Mouse (Mus musculus) mature B cell (primary cell): ENCODE data around the gene Morc2a.
"Not testable (repeated sequence)": the region's sequence is repeated elsewhere in the genome, so short reads cannot be mapped to it uniquely, and the experiment has no call there.

Source experiments
- in situ Hi-C: fragments of 300-500 bp; cut with MboI; formaldehyde crosslinking; loops from 2 replicates; pipeline ENCODE4 v1.14.3; 2019

The Morc2a gene

DNA sequence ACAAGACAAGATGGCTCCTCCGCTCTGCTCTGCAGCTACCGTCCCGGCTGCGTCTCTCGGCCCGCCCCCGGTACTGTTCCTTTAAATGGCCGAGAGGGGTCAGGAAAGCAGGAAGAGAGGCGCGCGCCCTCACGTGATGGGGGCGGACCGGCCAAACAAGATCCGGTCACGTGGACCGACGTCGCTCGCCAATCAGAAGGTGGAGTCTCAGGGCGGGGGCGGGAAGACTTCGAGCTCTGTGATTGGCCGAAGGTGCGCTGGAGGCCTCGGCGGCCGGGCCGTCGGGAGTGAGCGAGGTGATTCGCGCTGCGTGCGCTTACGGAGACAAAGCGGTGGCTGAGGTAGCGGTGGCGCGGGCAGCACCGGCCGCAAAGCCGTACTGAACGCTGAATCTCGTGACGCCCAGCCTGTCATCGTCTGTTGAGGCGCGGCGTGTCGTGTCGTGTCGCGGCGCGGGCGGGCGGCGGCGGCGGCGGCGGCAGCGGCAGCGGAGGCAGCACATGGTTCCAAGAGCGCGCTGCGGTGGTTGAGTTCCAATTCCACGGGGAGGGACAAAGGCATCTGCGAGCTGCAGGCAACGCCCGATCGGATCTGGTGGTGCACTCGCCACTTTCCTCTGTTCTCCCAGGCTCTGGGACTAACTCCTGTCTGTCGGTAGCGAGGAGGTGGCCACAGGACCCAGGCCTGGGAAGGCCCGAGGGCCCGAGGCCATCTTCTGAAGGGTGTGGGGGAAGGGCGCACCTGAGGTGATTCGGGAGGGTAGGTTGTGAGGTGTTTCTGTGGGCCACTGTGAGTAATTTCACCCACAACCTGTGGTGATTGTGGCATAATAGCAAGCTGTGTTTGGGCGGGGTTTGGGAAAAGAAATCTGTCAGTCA lies at the start of gene Morc2a:
TSS of gene Morc2a (plus strand) at position 228 of the 878 bp plus-strand sequence.
- in situ Hi-C loops = no loop called here

DNA sequence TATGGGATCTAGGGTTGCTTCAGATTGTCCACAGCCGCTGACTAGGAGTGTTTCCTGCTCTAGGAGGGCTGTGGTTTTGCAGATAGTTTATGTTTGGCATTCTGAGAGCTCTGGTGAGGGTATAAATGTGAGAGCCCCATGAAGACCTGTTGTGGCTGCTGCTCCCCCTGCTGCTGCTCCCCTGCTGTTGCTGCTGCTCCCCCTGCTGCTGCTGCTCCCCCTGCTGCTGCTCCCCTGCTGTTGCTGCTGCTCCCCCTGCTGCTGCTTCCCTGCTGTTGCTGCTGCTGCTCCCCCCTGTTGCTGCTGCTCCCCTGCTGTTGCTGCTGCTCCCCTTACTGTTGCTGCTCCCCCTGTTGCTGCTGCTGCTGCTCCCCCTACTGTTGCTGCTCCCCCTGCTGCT lies 47.0 kb upstream of the Morc2a start:
- in situ Hi-C loops = not testable (repeated sequence)

DNA sequence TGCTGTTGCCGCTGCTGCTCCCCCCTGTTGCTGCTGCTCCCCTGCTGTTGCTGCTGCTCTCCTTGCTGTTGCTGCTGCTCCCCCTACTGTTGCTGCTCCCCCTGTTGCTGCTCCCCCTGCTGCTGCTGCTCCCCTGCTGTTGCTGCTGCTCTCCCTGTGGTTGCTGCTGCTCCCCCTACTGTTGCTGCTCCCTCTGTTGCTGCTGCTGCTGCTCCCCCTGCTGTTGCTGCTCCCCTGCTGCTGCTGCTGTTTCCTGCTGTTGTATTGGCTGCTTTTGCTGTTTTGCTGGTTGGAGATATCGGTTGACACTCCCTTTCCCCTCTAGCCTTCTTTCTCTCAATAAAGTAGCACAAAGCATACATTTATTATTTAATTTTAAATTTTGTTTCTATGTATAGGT lies 46.3 kb upstream of the Morc2a start:
- in situ Hi-C loops = not testable (repeated sequence)

DNA sequence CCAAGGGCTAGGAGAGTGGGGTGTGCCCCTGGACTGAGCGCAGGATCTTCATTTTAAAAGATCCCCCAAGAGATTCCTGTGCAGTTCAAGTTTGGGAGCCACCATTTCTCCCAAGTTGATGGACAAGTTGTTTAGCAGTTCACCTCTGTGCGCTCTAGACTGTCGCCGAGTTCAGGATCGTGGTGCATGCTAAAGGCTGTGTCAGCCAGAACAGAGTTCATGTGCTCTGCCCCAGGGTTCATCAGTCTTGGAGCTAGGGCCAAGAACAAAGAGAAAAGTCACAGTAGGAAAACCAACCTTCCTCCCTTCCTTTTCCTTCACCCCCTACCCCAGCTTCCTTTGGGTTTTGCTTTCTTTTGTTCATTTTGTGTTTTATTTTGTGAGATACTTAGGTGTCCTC lies 42.5 kb upstream of the Morc2a start:
- in situ Hi-C loops = no loop called here

DNA sequence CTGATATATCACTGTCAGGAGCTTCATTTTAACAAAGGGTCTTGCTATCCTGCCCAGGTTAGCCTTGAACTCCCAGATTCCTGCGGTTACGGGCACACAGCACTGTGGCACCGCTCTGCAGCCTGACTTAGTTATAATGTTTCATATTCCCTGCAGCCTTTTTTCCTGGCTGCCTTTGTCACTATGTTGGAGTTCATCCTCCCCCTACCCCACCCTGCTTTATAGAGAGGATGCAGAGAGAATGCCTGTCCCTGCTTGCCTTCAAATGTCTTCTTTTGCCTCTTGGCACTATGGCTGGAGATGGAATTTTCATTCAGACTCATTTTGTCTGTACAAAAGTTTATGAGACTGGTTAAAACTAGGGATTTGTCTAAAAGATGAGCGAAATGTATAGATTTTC lies 33.4 kb upstream of the Morc2a start:
- in situ Hi-C loops = no loop called here

DNA sequence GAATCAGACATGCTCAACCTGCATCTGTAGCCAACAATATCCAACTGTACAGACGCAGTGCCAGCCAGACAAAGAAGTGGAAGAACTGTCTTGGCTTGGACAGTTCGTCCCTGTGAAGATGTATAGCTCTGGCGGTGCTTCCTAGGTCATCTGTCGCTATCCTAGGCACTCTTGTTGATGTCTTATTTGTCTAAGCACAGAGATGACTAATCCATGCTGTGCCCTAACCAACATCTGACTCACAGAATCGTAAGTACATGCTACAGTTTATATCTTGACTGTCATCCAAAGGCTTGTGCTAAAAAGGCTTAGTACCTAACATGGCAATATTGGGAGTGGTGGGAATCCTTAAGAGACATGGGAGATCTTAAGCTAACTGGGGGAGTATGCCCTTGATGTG lies 26.2 kb upstream of the Morc2a start:
- in situ Hi-C loops = no loop called here

DNA sequence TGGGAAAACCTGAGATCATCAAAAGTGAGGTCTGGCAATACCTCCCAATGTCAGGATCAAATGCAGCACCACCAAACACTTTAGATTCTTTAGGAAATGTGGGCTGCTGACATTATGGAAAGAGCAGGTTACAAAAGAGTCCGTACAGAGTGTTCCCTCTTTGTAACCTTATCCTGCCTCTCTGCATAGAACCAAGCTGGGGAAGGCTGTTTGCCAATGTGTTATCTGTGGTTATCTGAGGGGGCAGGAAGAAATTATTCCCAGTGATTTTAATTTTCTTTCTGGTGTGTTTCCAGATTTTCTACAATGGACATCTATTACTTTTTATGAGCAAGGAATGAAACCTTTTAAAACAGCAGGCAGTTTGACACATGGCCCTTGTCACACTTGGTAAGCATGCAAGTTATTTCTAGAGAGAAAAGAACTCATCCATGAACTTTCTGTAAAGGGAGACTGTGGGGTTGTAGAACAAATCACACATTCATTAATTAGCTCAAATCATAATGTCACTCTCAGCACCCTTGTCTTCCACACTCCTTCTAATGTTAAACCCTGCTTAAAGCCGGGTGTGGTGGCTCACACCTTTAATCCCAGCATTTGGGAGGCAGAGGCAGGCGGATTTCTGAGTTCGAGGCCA lies 24.5 kb upstream of the Morc2a start:
- in situ Hi-C loops = no loop called here

DNA sequence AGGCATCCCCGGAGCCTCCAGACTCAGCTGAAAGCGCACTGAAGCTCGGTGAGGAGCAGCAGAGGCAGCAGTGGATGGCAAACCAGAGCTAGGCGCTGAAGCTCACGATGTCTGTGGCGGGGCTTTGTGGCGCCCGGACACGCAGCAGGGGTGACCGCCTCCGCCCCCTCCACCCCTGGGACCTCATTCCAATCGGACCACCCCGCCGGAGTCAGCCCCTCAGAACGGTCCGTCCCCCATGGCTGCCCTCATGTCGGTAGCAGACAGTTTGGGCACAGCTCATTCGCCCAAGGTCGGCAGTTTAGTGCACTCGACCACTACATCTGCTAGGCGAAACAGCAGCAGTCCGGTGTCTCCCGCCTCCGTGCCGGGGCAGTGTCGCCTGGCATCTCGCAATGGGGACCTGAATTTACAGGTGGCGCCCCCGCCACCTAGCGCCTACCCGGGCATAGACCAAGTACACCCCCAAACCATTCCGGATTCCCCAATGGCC lies 19.9 kb upstream of the Morc2a start:
- in situ Hi-C loops = no loop called here

DNA sequence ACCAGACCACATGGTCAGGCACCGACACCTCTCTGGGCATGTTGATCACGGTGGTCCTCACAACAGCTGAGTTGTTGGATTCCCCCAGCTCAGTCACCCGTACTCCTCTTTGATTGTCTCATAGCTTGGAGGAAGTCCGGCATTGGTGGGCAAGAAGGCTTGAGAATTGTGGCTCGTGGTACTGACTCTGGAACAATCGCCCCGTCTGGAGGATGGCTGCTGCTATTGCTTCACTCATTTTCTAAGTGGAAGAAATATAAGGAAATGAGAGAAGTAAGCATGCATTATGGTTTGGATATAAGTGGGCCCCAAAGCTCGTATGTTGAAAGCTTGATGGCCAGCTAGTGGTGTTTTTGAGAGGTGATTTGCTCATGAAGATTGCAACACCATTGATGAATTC lies 15.7 kb upstream of the Morc2a start:
- in situ Hi-C loops = not testable (repeated sequence)

DNA sequence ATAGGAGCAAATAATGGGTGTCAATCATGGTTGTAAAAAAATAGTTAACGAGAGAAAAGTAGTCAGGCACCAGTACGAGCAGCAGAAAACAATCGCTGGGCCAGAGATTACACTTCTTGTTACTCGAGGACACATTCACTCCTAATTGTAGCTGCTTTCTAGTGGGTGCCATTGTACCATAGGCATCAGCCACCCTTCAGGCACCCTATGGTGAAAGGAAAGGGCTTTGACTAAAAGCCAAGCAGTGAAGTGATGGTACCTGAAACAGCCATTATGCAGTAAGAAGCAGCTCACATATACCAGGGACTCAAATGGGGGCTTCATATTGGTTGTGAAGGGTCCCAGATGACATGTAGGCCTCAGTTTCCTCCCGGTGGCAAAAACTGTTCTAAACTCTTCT lies 1.3 kb upstream of the Morc2a start:
- in situ Hi-C loops = no loop called here

DNA sequence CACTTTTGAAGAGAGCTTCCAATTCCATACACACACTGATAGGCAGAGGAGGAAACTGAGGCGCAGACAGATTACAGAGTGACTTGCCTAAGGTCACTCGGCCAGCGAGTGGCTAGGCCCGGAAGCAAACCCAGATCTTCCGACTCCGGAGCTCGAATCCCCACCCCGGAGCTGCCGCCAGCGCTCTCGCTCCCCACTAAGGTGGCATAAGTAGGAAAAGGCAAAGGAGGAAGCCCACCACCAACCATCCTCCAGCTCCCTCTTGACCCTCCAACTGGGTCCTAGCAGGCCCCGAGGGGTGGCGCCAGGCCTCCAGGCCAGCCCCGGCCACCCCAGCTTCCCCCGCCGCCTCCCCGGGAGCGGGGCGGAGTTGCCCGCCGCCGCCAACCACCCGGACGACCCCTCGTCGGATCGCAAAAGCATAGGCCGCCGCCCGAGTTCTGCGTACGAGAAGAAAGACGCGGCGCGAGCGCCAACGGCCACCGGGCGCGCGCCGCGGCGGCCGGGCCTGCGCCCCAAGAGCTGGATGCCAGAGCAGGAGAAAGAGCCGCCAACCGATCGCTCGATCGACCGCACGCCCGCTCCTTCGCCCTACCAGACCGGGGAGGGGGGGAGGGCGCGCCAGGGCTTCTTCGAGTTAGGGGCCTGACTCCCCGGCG lies 557 bp upstream of the Morc2a start:
- in situ Hi-C loops = no loop called here

DNA sequence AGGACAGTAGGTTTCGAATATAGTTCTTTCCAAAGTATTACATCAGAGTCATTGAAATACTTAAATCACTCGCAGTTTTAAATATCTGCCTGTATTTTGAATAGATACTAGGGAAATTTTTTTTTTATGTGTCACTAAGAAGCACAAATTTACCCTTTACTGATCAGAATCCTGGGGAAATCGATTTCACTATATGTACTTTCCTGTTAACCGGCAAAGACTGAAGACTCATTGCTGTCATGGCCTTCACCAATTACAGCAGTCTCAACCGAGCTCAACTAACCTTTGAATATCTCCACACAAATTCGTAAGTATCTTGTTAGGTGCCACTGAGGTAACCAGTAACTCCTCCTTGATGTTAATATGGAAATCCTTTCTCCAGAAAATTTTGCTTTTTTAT lies 1.1 kb downstream of the Morc2a start:
- in situ Hi-C loops = loop anchor here (25.0 kb wide), 1 partner anchor 388 kb away; the partner anchor contains the start of gene Drg1

DNA sequence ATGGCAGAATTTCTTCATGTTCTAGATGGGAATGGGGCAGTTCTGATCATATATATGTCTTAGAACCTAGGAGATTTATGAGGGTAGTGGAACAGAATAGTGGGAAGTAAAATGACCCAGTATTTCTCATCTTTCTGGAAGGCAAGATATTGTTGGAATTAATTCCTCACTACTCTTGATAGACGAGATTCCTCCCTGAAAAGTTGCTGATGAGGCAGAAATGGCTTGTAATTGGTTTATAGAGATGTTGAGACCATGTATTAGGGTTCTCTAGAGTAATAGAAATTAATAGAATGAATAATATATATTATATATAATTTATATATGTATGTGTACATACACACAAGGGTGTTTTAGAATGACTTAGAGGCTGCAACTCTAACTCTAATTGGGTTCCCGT lies 13.0 kb downstream of the Morc2a start:
- in situ Hi-C loops = loop anchor here (25.0 kb wide), 1 partner anchor 400 kb away; the partner anchor contains the start of gene Drg1

DNA sequence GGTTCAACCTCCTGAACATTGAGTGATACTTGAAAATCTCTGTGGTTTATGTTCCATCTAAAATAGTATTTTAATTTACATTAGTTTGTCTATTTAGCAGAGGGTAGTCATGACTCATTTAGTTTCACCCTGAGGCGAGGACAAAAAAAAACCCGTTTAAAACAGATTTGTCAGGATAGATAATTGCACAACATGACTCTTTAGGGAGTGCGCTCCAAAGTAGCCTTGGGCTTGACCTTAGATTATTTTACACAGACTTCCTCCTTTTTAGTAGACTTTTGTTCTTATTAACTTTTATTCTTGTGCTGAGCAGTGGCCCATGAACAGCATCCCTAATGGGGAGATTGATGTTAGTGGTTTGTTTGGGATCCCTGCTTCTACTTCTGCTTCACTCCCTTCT lies 18.5 kb downstream of the Morc2a start:
- in situ Hi-C loops = loop anchor here (25.0 kb wide), 1 partner anchor 405 kb away; the partner anchor contains the start of gene Drg1

DNA sequence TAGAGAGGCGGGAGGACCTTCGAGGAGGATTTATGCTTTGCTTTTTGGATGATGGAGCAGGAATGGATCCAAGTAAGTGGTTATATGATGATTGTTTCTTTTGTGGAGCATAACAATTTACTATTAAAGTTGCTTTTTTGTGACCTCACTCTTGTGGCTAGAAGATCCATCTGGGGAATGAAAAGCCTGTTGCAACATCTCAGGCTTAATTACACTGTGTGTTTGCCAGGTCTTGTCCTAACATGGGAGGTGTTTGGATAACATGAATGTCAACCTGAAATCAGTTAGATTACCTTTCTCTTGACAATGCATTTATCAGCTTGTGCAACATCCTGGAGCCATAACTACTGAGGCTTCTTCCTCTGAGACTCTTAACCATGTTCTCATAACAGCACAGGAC lies 19.8 kb downstream of the Morc2a start:
- in situ Hi-C loops = loop anchor here (25.0 kb wide), 1 partner anchor 406 kb away; the partner anchor contains the start of gene Drg1

DNA sequence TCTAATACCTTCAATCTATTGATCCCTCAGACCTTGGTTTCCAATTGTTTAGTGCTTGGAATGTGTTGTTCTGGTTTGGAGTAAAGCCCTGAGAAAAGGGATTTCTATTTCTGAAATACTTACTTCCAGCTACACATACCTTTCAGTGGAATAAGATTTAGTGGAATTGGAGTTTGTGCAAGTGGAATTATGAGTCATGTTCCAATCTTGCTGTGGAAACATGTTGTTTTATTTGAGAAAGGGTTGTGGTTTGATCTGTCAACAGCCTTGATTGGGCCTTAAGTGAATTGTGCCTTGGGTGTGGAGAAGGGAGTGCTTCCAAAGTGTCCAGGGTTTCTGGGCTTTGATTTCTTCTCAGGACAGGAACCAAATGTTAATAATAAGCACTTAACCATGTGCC lies 20.9 kb downstream of the Morc2a start:
- in situ Hi-C loops = loop anchor here (25.0 kb wide), 1 partner anchor 408 kb away; the partner anchor contains the start of gene Drg1

DNA sequence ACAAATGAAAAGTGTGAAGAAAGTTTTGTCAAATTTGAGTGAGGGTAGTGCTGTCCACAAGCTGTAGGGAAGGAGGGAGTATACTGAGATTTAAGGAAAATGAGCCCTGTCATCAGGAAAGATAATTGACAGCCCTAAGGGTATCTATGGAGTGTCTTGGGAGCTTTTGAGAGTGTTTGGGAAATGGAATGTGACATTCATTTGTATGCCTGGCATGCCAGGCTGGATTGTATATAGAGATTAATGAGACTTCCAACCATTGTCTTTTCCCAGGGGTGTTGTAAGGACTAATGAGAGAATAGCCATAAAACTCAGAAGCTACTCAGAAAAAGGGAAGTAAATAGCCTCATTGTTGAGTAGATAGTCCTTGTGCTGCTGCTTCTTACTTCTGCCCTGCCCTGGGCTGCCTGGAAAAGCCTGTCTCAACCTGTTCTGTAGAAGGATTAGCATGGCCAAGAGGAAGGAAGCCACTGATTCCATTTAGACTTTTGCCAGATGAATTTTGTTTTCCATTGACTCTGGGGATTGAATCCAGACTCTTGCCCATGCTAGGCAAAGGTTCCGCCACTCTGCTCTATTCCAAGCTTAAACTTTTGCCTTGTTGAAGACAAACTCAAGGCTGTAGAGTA lies 22.1 kb downstream of the Morc2a start:
- in situ Hi-C loops = loop anchor here (25.0 kb wide), 1 partner anchor 409 kb away; the partner anchor contains the start of gene Drg1

DNA sequence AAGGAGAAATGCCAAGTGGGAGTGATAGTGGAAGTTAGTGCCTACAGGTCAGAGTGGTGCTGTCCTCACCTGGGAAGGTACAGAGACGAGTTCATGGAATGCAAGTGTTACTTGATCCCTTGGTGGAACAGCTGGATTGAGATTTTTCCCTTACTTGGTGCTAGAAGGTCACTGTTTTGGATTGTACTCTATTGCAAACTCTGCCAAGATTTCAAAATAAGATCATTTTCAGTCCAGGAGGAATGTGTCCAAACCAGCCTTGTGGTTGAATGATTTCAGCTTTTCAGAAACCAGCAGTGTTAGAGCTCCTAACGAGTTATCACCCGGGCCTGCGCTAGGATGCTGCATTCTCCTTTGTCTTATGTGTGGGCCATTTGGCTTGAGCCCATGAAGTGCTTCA lies 25.6 kb downstream of the Morc2a start:
- in situ Hi-C loops = loop anchor here (25.0 kb wide), 1 partner anchor 412 kb away; the partner anchor contains the start of gene Drg1

DNA sequence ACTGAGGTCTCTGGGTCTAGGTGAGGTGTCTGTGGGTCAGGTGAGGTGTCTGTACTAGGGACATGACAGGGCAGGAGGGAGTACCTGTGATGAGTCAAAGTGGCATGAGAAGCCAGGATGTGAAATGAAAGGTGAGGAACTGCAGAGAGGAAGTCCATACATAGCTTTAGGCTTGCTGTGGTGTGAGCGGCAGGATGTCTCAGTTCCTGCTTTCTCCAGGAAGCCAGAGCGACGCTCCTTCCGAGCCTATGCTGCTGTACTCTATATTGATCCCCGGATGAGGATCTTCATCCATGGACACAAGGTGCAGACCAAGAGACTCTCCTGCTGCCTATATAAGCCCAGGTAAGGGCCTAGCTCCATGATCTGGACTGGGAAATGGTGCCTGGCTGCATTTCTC lies 27.4 kb downstream of the Morc2a start:
- in situ Hi-C loops = no loop called here

DNA sequence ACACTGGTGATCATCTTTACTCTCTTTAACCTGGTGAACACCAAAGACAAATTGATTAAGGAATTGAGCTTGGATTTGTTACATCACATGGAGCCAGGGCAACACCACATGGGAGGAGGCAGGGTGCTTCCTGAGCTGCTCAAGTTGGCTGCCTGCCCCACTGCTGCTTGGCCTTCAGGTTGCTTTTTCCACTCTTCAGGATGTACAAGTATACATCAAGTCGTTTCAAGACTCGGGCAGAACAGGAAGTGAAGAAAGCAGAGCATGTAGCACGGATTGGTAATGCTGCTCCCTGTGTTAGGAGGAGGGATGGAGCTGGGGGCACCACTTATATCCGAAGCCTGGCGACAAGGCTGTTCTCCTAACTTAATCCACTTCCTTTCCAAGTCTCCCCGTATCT lies 28.2 kb downstream of the Morc2a start:
- in situ Hi-C loops = no loop called here

DNA sequence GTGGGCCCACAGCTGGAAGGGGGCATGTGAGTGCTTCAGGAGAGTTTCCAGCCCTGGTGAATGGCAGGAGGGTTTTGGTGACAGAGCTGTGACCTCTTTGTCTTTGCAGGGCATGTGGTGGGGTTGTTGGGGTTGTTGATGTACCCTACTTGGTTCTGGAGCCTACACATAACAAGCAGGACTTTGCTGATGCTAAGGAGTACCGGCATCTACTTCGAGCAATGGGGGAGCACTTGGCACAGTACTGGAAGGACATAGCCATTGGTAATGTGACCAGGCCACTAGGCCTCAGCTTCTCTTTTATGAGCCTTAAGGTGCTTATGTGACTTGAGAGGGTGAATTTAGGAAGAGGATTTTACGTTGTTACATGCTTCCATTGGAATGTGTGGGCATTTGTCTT lies 30.8 kb downstream of the Morc2a start:
- in situ Hi-C loops = no loop called here

DNA sequence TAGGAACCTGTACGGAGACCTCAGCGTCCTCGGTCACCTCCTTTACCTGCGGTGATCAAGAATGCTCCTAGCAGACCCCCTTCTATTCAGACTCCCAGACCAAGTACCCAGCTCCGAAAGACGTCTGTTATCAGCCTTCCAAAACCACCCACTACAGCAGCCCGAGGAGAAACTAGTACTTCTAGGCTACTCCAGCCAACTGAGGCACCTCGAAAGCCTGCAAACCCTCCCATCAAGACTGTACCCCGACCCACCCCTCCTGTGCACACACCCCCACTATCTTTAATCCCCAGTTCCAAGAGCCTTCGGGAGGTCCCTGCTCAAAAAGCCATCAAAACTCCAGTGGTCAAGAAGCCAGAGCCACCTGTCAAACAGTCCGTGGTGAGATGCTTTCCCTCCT lies 34.7 kb downstream of the Morc2a start:
- in situ Hi-C loops = no loop called here
